Mouse (Mus musculus) liver, embryonic 16.5 days (tissue): ENCODE measurements around the gene Rerg. TPM values are rescaled to one million over a fixed set of nuclear protein-coding genes. Genes with fewer than 3 reads are reported as not detected.

ENCODE experiments used
- ATAC-seq: fragments of 200-750 bp; cut with Nextera tagmentation; 2 replicates; pipeline ENCODE4 v1.8.0; 2017; ENCODE audit warnings: low read depth, mild to moderate bottlenecking, moderate number of reproducible peaks, moderate library complexity
- H3K27ac ChIP-seq: fragments of 300-500 bp; sonication (generic); 2 replicates; pipeline ENCODE4 v1.5.1; 2014; ENCODE audit warnings: mild to moderate bottlenecking, low read length
- H3K27me3 ChIP-seq: fragments of 300-500 bp; sonication (generic); 2 replicates; pipeline ENCODE4 v1.6.1; 2014; ENCODE audit warnings: low read depth, low read length, mixed read lengths; ENCODE audit not compliant: control insufficient read depth, insufficient read depth
- H3K36me3 ChIP-seq: fragments of 300-500 bp; sonication (generic); 2 replicates; pipeline ENCODE4 v1.6.1; 2014; ENCODE audit warnings: mild to moderate bottlenecking; ENCODE audit not compliant: control insufficient read depth, insufficient read depth
- H3K4me1 ChIP-seq: fragments of 300-500 bp; sonication (generic); 2 replicates; pipeline ENCODE4 v1.6.1; 2014; ENCODE audit warnings: low read depth, low read length, mixed read lengths; ENCODE audit not compliant: control insufficient read depth
- H3K4me2 ChIP-seq: fragments of 300-500 bp; sonication (generic); 2 replicates; pipeline ENCODE4 v1.6.1; 2014; ENCODE audit warnings: low read depth, low read length, mixed read lengths
- H3K4me3 ChIP-seq: fragments of 300-500 bp; sonication (generic); 2 replicates; pipeline ENCODE4 v1.5.1; 2014; ENCODE audit warnings: low read depth, mild to moderate bottlenecking, low read length
- H3K9ac ChIP-seq: fragments of 300-500 bp; sonication (generic); 2 replicates; pipeline ENCODE4 v1.6.1; 2014; ENCODE audit warnings: low read depth, low read length
- H3K9me3 ChIP-seq: fragments of 300-500 bp; sonication (generic); replicated peaks from 2 replicates; pipeline ENCODE4 v1.6.1; 2016; ENCODE audit warnings: low read length; ENCODE audit not compliant: control insufficient read depth
- WGBS: fragments of 180-500 bp; shearing (Covaris S2); extraction: QIAGEN DNeasy Blood & Tissue Kit; methylation state at CpG from one replicate; pipeline ENCODE4 v1.1.7; 2014; ENCODE audit not compliant: insufficient replicate concordance; 5-methylcytosine and 5-hydroxymethylcytosine counted together
- polyA plus RNA-seq: library from polyadenylated mRNA; unstranded; fragments of >200 nt; fragmentation: Nextera tagmentation; extraction: Ambion mirVana; gene quantifications from 2 replicates; pipeline ENCODE4 v1.2.1, GENCODE M21; 2015

Rerg gene
- polyA plus RNA-seq, 1 experiment from 2014 or later, result 2.4 TPM

GRCm38 (mm10) chr6:137087956-137088355 is 82.3 kb downstream of the Rerg start:
- 68% methylated on average over 5 of the region's 5 CpGs for WGBS
- H3K4me1 ChIP-seq, result no peaks in the 10 kb centered on the region
- no peak overlapping the region for H3K9ac ChIP-seq
- H3K4me2 ChIP-seq, result no peak overlapping the region
- H3K9me3 ChIP-seq, result no peaks in the 10 kb centered on the region
- H3K36me3 ChIP-seq, result no peaks in the 10 kb centered on the region
- H3K27me3 ChIP-seq, result no peaks in the 10 kb centered on the region
- ATAC-seq, result no peak
- no peak overlapping the region for H3K4me3 ChIP-seq
- no peak overlapping the region for H3K27ac ChIP-seq

GRCm38 (mm10) chr6:137087470-137087869 is 82.8 kb downstream of the Rerg start:
- Histone ChIP-seq H3K27me3 (no peaks in the 10 kb centered on the region), H3K9ac (no peak overlapping the region), H3K27ac (no peak overlapping the region), H3K36me3 (no peaks in the 10 kb centered on the region), H3K4me2 (no peak overlapping the region), H3K4me1 (no peaks in the 10 kb centered on the region), H3K4me3 (no peak overlapping the region), H3K9me3 (no peaks in the 10 kb centered on the region)
- no peak for ATAC-seq
- 52% methylated on average over 3 of the region's 3 CpGs for WGBS

- 68% methylated on average over 6 of the region's 6 CpGs for WGBS
- Histone ChIP-seq H3K4me2 (no peak overlapping the region), H3K27me3 (no peaks in the 10 kb centered on the region), H3K4me1 (no peaks in the 10 kb centered on the region), H3K9ac (no peak overlapping the region), H3K4me3 (no peak overlapping the region), H3K9me3 (no peaks in the 10 kb centered on the region), H3K27ac (no peak overlapping the region), H3K36me3 (no peaks in the 10 kb centered on the region)
- ATAC-seq, result no peak
Measured at GRCm38 (mm10) chr6:137079701-137080100, 90.6 kb downstream of the Rerg start.

- WGBS, result 80% methylated on average over 13 of the region's 13 CpGs
- no peak overlapping the region for H3K4me3 ChIP-seq
- ATAC-seq, result no peak
- H3K9ac ChIP-seq, result no peak overlapping the region
- H3K36me3 ChIP-seq, result no peaks in the 10 kb centered on the region
- H3K27me3 ChIP-seq, result no peaks in the 10 kb centered on the region
- H3K4me1 ChIP-seq, result no peaks in the 10 kb centered on the region
- H3K4me2 ChIP-seq, result no peak overlapping the region
- H3K9me3 ChIP-seq, result no peaks in the 10 kb centered on the region
- H3K27ac ChIP-seq, result no peak overlapping the region
Measured at GRCm38 (mm10) chr6:137076731-137077130, 93.6 kb downstream of the Rerg start.

GRCm38 (mm10) chr6:137076225-137076624 is 94.1 kb downstream of the Rerg start:
- no peaks in the 10 kb centered on the region for H3K9me3 ChIP-seq
- H3K36me3 ChIP-seq, result no peaks in the 10 kb centered on the region
- H3K4me2 ChIP-seq, result no peak overlapping the region
- H3K4me1 ChIP-seq, result no peaks in the 10 kb centered on the region
- ATAC-seq, result no peak
- no peak overlapping the region for H3K27ac ChIP-seq
- no peak overlapping the region for H3K4me3 ChIP-seq
- WGBS, result 62% methylated on average over 6 of the region's 6 CpGs
- H3K9ac ChIP-seq, result no peak overlapping the region
- H3K27me3 ChIP-seq, result no peaks in the 10 kb centered on the region

- no peak overlapping the region for H3K27ac ChIP-seq
- 51% methylated on average over 8 of the region's 8 CpGs for WGBS
- ATAC-seq, result no peak
- no peaks in the 10 kb centered on the region for H3K4me1 ChIP-seq
- H3K9me3 ChIP-seq, result no peaks in the 10 kb centered on the region
- no peak overlapping the region for H3K4me3 ChIP-seq
- H3K27me3 ChIP-seq, result no peaks in the 10 kb centered on the region
- H3K36me3 ChIP-seq, result no peaks in the 10 kb centered on the region
- no peak overlapping the region for H3K9ac ChIP-seq
- no peak overlapping the region for H3K4me2 ChIP-seq
Measured at GRCm38 (mm10) chr6:137072256-137072655, 98.0 kb downstream of the Rerg start.

GRCm38 (mm10) chr6:137071466-137071865 is 98.8 kb downstream of the Rerg start:
- no peaks in the 10 kb centered on the region for H3K27me3 ChIP-seq
- no peak overlapping the region for H3K4me2 ChIP-seq
- H3K27ac ChIP-seq, result no peak overlapping the region
- no peaks in the 10 kb centered on the region for H3K36me3 ChIP-seq
- no peaks in the 10 kb centered on the region for H3K9me3 ChIP-seq
- H3K4me1 ChIP-seq, result no peaks in the 10 kb centered on the region
- WGBS, result 64% methylated on average over 9 of the region's 9 CpGs
- no peak overlapping the region for H3K9ac ChIP-seq
- ATAC-seq, result no peak
- no peak overlapping the region for H3K4me3 ChIP-seq

GRCm38 (mm10) chr6:137065506-137065905 is 104.8 kb downstream of the Rerg start:
- no peaks in the 10 kb centered on the region for H3K36me3 ChIP-seq

GRCm38 (mm10) chr6:137064786-137065185 is 105.5 kb downstream of the Rerg start:
- no peak overlapping the region for H3K27ac ChIP-seq
- no peak overlapping the region for H3K9ac ChIP-seq
- no peak overlapping the region for H3K4me3 ChIP-seq
- no peak overlapping the region for H3K4me2 ChIP-seq
- WGBS, result 81% methylated on average over 14 of the region's 14 CpGs
- no peaks in the 10 kb centered on the region for H3K9me3 ChIP-seq
- no peaks in the 10 kb centered on the region for H3K4me1 ChIP-seq
- H3K27me3 ChIP-seq, result no peaks in the 10 kb centered on the region
- no peaks in the 10 kb centered on the region for H3K36me3 ChIP-seq
- ATAC-seq, result no peak

More at GRCm38 (mm10) chr6:137065506-137065905, 104.8 kb downstream of the Rerg start:
- H3K4me2 ChIP-seq, result no peak overlapping the region
- no peak overlapping the region for H3K9ac ChIP-seq
- no peaks in the 10 kb centered on the region for H3K27me3 ChIP-seq
- no peaks in the 10 kb centered on the region for H3K4me1 ChIP-seq
- H3K27ac ChIP-seq, result no peak overlapping the region
- H3K9me3 ChIP-seq, result no peaks in the 10 kb centered on the region
- 56% methylated on average over 7 of the region's 7 CpGs for WGBS
- no peak overlapping the region for H3K4me3 ChIP-seq
- ATAC-seq, result no peak
